Mouse (Mus musculus): ENCODE results near the gene Ankrd2. TPM values are rescaled to one million over a fixed set of nuclear protein-coding genes. Genes with fewer than 3 reads are reported as not detected.

The Ankrd2 gene
- polyA plus RNA-seq, 1 experiment, result not detected

GRCm38 (mm10) chr19:41998770-41999548 is 36.8 kb upstream of the Ankrd2 start:
- H3K27me3 ChIP-seq (replicated peaks), result peaks cover 37% of the 10 kb centered on the region
- no peak overlapping the region for H3K4me3 ChIP-seq (replicated peaks)
- H3K9me3 ChIP-seq, result no peaks in the 10 kb centered on the region
- no peak for TF ChIP-seq GATA1 (IDR thresholded peaks at IDR 0.05; ENCODE audit: borderline replicate concordance, low read length)
- TF ChIP-seq FLI1 (IDR thresholded peaks at IDR 0.05; ENCODE audit: low read length), result no peak
- peaks cover 53% of the 10 kb centered on the region for H3K4me1 ChIP-seq
- peaks cover 9% of the 10 kb centered on the region for H3K36me3 ChIP-seq (replicated peaks; ENCODE audit: low read length)

DNA sequence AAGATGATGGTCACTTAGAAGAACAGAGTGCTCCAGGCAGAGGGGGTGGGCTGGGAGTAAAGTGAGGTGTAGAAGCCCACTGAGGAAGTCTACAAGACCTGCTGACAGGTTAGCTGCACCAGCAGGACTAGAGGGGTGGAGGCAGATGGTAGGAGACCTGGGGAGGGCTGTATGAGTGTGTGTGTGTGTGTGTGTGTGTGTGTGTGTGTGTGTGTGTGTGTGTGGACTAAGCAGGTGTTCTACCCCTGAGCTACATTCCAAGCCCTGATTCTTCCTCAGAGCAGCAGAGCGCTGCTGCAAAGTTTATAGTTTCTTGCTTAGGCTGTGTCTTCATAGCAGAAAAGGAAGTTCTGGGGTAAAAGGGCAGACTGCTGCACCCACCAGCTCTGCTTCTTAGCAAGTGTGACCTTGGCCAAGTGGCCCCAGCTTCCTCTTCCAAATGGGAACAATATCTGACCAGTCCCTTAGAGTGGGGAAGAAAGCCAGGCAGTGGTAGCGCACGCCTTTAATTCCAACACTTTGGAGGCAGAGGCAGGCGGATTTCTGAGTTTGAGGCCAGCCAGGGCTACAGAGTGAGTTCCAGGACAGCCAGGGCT is 36.0 kb upstream of the Ankrd2 start:
- no peaks in the 10 kb centered on the region for H3K9me3 ChIP-seq
- H3K4me1 ChIP-seq, result peaks cover 51% of the 10 kb centered on the region
- H3K27me3 ChIP-seq (replicated peaks), result peaks cover 41% of the 10 kb centered on the region
- H3K4me3 ChIP-seq (replicated peaks), result no peak overlapping the region
- no peak for TF ChIP-seq FLI1 (IDR thresholded peaks at IDR 0.05; ENCODE audit: low read length)
- no peak for TF ChIP-seq GATA1 (IDR thresholded peaks at IDR 0.05; ENCODE audit: borderline replicate concordance, low read length)
- peaks cover 9% of the 10 kb centered on the region for H3K36me3 ChIP-seq (replicated peaks; ENCODE audit: low read length)

DNA sequence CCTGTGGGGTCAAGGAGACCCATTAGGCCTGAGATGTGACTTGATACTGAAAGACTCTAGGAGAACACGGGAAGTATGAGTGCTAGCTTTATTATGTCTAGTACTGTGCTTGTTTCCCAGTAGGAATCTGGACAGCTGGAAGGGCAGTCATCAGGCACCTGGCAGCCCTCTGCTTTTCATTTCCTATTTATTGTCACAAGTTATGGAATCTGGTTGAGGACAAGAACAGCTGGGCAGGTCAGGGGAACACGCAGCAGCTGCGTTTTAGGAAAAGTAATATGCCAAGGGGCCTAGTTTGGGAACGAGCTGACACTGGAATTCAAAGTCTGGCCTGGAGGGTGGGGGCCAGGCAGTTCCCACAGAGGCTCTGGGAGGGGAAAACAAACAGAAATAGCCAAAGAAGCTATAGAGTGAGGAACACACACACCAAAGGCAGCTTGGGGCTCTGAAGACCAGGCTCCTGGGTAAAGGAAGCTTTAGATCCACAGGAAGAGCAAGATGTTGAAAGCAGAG is 35.3 kb upstream of the Ankrd2 start:
- Histone ChIP-seq H3K36me3 (replicated peaks; ENCODE audit: low read length) (peaks cover 6% of the 10 kb centered on the region), H3K9me3 (no peaks in the 10 kb centered on the region), H3K4me1 (peaks cover 55% of the 10 kb centered on the region), H3K27me3 (replicated peaks) (peaks cover 43% of the 10 kb centered on the region), H3K4me3 (replicated peaks) (no peak overlapping the region)
- TF ChIP-seq FLI1 (IDR thresholded peaks at IDR 0.05; ENCODE audit: low read length) (no peak), GATA1 (IDR thresholded peaks at IDR 0.05; ENCODE audit: borderline replicate concordance, low read length) (no peak)

DNA sequence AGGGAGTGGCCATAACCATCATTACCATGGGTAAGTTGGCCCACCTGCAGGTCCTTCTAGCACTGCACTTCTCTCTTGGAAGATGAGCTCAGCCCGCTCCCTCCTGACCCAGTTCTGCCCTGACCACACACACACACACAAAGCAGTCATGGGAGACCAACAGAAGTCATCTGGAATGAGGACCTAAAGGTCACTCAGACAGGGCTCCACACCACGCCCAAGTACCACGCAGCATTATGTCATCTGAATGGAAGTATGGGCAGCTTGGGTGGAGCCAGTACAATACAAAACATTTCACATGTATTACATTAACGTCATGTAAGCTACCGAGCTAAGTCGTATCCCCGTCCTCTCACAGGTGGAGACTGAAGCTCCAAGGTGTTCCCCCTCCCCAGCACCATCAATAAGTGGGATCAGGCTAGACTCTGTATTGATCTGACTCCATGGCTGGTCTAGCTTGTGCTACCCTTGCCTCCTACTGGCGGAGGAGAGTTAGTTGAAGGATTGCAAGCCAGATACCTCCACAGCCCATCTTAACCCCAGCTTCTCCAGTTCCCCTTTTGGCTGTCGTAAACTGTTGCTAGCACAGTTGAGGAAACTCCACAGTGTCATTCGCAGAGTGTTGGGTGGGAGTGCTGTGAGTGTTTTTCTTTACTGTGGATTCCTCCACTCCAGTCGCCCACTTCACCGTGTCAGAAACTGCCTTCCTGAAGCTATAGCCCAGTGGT is 34.4 kb upstream of the Ankrd2 start:
- peaks cover 3% of the 10 kb centered on the region for H3K36me3 ChIP-seq (replicated peaks; ENCODE audit: low read length)
- no peaks in the 10 kb centered on the region for H3K9me3 ChIP-seq
- TF ChIP-seq GATA1 (IDR thresholded peaks at IDR 0.05; ENCODE audit: borderline replicate concordance, low read length), result no peak
- no peak overlapping the region for H3K4me3 ChIP-seq (replicated peaks)
- peaks cover 43% of the 10 kb centered on the region for H3K27me3 ChIP-seq (replicated peaks)
- peaks cover 56% of the 10 kb centered on the region for H3K4me1 ChIP-seq

- H3K27me3 ChIP-seq (replicated peaks), result peaks cover 47% of the 10 kb centered on the region
- peaks cover 7% of the 10 kb centered on the region for H3K36me3 ChIP-seq (replicated peaks; ENCODE audit: low read length)
- no peak overlapping the region for H3K4me3 ChIP-seq (replicated peaks)
- peaks cover 66% of the 10 kb centered on the region for H3K4me1 ChIP-seq
- TF ChIP-seq GATA1 (IDR thresholded peaks at IDR 0.05; ENCODE audit: borderline replicate concordance, low read length) (no peak), FLI1 (IDR thresholded peaks at IDR 0.05; ENCODE audit: low read length) (no peak)
- no peaks in the 10 kb centered on the region for H3K9me3 ChIP-seq
Observed at GRCm38 (mm10) chr19:42004258-42004657, 31.5 kb upstream of the Ankrd2 start.

GRCm38 (mm10) chr19:42005616-42006015 is 30.2 kb upstream of the Ankrd2 start:
- Histone ChIP-seq H3K4me1 (peaks cover 59% of the 10 kb centered on the region), H3K4me3 (replicated peaks) (peak overlapping the region; percentile 57), H3K9me3 (no peaks in the 10 kb centered on the region), H3K27me3 (replicated peaks) (peaks cover 54% of the 10 kb centered on the region), H3K36me3 (replicated peaks; ENCODE audit: low read length) (peaks cover 7% of the 10 kb centered on the region)
- no peak for TF ChIP-seq GATA1 (IDR thresholded peaks at IDR 0.05; ENCODE audit: borderline replicate concordance, low read length)
- no peak for TF ChIP-seq FLI1 (IDR thresholded peaks at IDR 0.05; ENCODE audit: low read length)

GRCm38 (mm10) chr19:42006568-42006967 is 29.2 kb upstream of the Ankrd2 start:
- no peak for TF ChIP-seq FLI1 (IDR thresholded peaks at IDR 0.05; ENCODE audit: low read length)
- TF ChIP-seq GATA1 (IDR thresholded peaks at IDR 0.05; ENCODE audit: borderline replicate concordance, low read length), result no peak
- H3K4me1 ChIP-seq, result peaks cover 57% of the 10 kb centered on the region
- no peak overlapping the region for H3K4me3 ChIP-seq (replicated peaks)
- H3K27me3 ChIP-seq (replicated peaks), result peaks cover 56% of the 10 kb centered on the region
- peaks cover 8% of the 10 kb centered on the region for H3K36me3 ChIP-seq (replicated peaks; ENCODE audit: low read length)
- H3K9me3 ChIP-seq, result no peaks in the 10 kb centered on the region

GRCm38 (mm10) chr19:42008586-42008985 is 27.2 kb upstream of the Ankrd2 start:
- TF ChIP-seq FLI1 (IDR thresholded peaks at IDR 0.05; ENCODE audit: low read length) (no peak), GATA1 (IDR thresholded peaks at IDR 0.05; ENCODE audit: borderline replicate concordance, low read length) (no peak)
- H3K27me3 ChIP-seq (replicated peaks), result peaks cover 59% of the 10 kb centered on the region

DNA sequence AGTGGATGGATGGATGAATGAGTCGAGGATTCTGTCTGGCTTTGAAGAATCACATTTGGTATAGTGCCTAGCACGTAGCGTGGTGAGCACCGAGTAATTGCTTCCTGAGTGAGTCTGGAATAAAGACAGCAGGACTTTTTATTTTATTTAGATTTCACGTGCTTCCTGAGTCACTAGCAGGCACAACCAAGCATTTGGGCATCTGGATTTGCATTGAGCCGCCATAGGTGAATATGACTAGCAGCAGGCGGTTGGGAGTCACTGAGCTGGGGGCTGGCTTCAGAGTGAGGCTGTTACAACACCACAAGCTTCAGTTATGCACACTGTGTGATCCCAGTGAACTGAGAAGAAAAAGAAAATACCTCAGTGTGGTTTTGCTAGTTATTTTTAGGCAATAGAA is 26.7 kb upstream of the Ankrd2 start:
- Histone ChIP-seq H3K36me3 (replicated peaks; ENCODE audit: low read length) (peaks cover 17% of the 10 kb centered on the region), H3K27me3 (replicated peaks) (peaks cover 55% of the 10 kb centered on the region), H3K4me1 (peaks cover 56% of the 10 kb centered on the region), H3K9me3 (no peaks in the 10 kb centered on the region), H3K4me3 (replicated peaks) (no peak overlapping the region)
- TF ChIP-seq FLI1 (IDR thresholded peaks at IDR 0.05; ENCODE audit: low read length) (no peak), GATA1 (IDR thresholded peaks at IDR 0.05; ENCODE audit: borderline replicate concordance, low read length) (no peak)

More at GRCm38 (mm10) chr19:42008586-42008985, 27.2 kb upstream of the Ankrd2 start:
- Histone ChIP-seq H3K9me3 (no peaks in the 10 kb centered on the region), H3K4me1 (peaks cover 56% of the 10 kb centered on the region), H3K4me3 (replicated peaks) (no peak overlapping the region), H3K36me3 (replicated peaks; ENCODE audit: low read length) (peaks cover 15% of the 10 kb centered on the region)
